Mouse (Mus musculus): ENCODE data around the gene Tnfsf10.

- TF ChIP-seq POLR2A (IDR thresholded peaks at IDR 0.05; ENCODE audit: low read depth, low read length) (no peak), CTCF (IDR thresholded peaks at IDR 0.05; ENCODE audit: extremely low read depth, insufficient read depth, insufficient read length, insufficient replicate concordance) (no peak)
Observed at GRCm38 (mm10) chr3:27342462-27342861, 25.6 kb downstream of the Tnfsf10 start.
